Mouse (Mus musculus) left cerebral cortex, postnatal 25 days (tissue): Measurements from ENCODE around the gene Olfr556. TPM values are rescaled to one million over a fixed set of nuclear protein-coding genes. Genes with fewer than 3 reads are reported as not detected.
"Not testable (repeated sequence)": the region's sequence is repeated elsewhere in the genome, so short reads cannot be mapped to it uniquely, and the experiment has no call there.

Source experiments
- DNase-seq, 2 experiments: peaks; one replicate each; pipeline ENCODE4 v3.0.0; 2022; ENCODE audit warnings: low spot score in 2 of 2, mixed read lengths in 1 of 2
- intact Hi-C: fragments of 180-260 bp; cut with DNase I; formaldehyde crosslinking; loops from one replicate; pipeline ENCODE4 v1.15.1; 2025
- total RNA-seq, 2 experiments: library from RNA; stranded (reverse); gene quantifications; 2 replicates each; pipeline ENCODE4 v1.2.3; 2021

Olfr556 gene
- not detected for total RNA-seq

DNA sequence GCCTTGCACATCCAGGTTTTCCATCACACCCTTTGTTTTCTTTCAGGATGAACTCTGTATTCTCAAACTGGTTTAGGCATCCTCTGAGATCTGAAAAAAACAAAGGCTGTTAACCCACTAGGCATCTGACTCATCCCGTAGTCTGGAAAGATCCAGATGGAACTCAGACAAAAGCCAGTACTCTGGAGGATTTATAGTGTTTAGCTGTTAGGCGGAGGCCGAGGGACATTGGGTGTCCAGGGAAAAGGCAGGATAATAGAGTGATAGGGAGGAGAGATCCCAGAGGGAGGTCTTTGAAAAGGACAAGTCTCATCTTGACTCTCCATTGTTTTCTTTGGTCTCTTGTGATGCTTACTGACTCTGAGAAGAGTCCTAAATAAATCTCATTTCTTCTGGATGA, at the start of gene Olfr556:
Olfr556 (plus strand) TSS at position 301 of the 400 bp plus-strand sequence.
- DNase-seq: no peak
- intact Hi-C loops: loop anchor here (2.0 to 10.0 kb wide), 2 partner anchors 258 to 1210 kb away; no protein-coding TSS in a partner anchor

DNA sequence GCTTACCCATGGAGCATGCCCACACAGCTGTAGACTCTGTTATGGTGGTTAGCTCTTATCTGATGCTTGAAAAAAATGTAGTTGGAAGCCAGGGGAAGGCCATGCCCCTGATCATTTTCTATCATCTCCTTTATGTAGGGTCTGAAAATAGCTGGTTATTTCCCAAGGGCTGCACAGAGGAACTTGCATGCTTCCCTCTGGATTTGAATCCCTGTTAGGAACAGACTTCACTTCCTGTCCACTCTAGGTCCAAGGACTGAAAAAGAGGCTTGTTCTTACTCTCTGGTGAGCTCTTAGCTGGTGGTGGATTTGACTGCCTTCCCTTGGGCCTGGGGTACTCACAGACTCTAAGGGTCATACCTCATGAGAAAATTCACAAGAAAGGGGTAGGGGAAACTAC, 46.6 kb upstream of the Olfr556 start, which contains the start of gene Olfr553:
Olfr553 (minus strand) TSS at position 101 of the 400 bp plus-strand sequence.
- intact Hi-C loops: no loop called here
- DNase-seq: no peak

DNA sequence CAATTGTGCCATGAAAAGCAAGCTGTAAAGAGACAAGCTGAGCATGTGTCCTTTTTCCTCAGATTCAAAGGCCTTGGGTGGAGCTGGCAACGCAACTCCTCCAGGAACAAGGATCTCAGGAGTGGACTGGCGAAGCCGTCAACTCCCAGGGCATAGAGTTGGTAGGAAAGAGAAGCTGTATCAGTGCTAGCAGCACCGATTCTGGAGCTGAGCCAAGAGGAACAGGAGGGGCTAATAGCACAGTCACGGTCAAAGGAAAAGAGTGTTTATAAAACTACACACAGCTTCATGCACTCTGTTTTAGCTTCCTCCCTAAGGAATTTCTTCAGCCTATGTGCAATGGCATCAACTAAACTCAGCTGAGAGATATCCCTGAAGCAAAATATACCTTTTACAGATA, 45.1 kb upstream of the Olfr556 start:
- no peak for DNase-seq
- intact Hi-C loops: no loop called here

DNA sequence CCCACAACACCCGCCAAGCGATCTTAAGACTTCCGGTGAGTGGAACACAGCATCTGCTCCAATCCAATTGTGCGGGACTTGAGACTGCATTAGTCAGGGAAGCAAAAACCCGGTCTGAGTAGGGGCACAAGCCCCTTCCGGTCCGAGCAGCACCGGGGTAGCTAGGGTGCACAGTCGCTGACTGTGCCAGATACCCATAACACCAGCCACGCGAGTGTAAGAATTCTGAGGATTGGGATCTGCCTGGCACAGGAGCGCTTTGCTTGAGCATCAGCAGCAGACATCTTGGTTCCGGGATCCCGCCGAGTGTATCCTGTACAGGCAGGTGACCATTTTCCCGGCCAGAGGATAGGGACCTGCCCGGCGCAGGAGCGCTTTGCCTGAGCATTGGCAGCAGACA, 44.3 kb upstream of the Olfr556 start:
- DNase-seq, intact Hi-C loops: not testable (repeated sequence)

DNA sequence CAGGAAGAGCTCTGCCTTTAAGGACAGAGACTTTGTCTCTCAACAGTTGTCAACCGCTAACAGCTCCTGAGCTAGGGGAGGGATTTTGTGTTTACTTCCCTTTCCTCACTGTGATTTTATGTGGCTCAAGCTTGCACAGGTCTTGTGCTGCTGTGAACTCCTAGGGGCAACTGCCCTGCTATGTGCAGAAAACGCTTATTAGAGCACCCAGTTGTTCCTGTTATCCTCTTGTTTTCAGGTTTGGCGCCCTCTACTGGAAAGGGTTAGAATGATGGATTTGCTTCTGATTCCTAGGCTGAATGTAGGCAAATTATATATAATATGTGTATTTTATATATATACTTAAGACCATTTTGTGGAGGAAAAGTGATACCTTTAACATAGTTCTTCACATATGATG, 28.0 kb upstream of the Olfr556 start:
- intact Hi-C loops: loop anchor here (1.0 kb wide), 1 partner anchor 123 kb away; no protein-coding TSS in a partner anchor
- peak; percentile 20 to 21 for DNase-seq

DNA sequence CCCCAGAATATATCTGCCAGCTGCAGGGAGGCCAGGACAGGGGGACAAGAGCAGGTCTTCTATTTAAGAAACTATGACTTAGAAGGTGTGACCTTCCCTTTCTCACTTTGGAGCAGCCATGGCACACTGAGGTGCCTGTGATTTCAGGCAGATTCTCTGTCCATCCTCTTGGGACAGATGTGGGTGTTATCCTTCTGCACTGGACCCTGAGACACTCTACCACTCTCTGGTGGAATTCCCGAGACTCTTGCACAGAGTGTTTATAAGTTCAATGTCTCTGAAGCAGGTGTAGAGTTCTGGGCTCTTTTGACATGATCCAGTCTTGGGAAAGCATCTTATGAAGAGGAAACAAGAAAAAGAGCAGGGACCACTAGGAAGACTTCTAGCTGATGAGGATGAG, 26.6 kb upstream of the Olfr556 start, which contains the start of gene Olfr554:
Olfr554 (plus strand) TSS at position 301 of the 400 bp plus-strand sequence.
- intact Hi-C loops: no loop called here

DNA sequence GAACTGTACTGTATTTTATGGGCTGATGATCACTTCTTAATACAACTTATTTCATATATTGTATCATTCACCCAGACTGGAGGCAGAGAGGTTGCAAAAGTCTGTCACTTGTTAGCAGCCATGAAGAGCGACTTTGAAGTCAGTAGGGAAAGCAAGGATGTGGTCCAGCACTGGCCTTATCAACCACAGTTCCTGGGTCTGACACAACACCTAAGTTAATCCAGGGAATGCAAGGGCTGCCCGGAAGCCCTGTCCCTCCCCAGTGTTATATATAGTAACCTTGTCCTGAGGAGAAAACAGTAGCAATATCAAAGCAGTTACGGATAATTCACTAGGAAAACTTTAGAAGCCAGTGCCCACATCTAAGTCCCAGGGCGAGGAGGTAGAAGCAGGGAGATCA, 19.8 kb upstream of the Olfr556 start:
- intact Hi-C loops, DNase-seq: not testable (repeated sequence)

More for the DNA sequence above, 26.6 kb upstream of the Olfr556 start, which contains the start of gene Olfr554:
- DNase-seq: no peak

DNA sequence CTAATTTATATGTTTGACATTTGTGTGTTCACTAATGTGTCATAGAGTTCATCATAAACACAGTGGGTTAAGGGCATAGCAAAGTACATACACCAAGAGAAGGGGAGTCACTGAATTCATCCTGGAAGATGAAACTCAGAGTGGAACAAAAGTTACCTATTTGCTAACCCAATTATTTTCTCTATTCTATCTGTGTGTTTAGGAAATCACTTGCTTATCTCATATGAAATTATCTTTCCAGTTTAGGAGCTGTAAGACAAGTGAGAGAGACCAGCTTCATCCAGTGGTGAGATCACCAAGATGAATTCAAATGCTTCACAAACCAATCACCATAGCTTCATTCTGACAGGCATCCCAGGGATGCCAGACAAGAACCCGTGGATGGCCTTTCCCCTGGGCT, 6.2 kb upstream of the Olfr556 start, which contains the start of gene Olfr555:
Olfr555 (plus strand) TSS at position 301 of the 400 bp plus-strand sequence.
- intact Hi-C loops: no loop called here

DNA sequence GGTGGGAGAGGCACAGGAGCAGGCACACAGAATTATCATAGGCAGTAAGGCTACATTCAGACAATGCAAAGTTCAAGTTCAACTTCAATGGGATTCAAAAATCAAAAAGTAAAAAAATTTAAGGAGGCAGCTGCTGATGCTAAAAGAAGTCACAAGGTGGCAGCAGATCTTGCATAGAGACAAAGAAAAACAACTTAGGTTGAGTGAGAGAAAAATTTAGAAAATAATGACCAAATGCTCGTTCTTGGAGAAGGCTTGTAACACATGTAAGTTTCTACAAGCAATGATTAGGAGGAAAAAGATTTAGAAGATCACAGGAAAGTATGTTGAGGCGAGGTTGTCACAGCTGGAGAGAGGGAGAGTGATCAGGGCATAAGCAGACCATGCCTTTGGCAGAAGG, 679 bp downstream of the Olfr556 start:
- intact Hi-C loops: loop anchor here (2.0 to 10.0 kb wide), 2 partner anchors 257 to 1209 kb away; no protein-coding TSS in a partner anchor
- DNase-seq: peak in 1 of 2 experiments; percentile 31

More for the DNA sequence above, 6.2 kb upstream of the Olfr556 start, which contains the start of gene Olfr555:
- DNase-seq: no peak

DNA sequence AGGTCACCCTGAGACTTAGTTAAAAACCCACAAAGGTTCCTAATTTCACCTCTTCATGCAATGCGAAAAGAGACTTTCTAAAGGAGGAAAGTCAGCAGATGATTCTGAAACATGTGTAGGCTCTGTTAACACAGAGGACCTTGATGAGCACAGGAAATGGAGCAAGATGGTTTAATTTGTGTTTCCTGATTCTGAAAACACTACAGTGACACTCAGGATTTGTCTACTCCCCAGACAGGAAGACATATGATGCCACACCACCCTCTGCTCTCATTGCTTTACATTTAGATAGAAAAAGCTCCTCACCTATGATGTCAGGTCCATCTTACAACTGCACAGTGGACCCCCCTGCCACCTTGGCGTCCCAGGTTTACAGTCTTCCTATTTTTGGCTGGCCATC, 11.5 kb downstream of the Olfr556 start:
- no peak for DNase-seq
- intact Hi-C loops: no loop called here

DNA sequence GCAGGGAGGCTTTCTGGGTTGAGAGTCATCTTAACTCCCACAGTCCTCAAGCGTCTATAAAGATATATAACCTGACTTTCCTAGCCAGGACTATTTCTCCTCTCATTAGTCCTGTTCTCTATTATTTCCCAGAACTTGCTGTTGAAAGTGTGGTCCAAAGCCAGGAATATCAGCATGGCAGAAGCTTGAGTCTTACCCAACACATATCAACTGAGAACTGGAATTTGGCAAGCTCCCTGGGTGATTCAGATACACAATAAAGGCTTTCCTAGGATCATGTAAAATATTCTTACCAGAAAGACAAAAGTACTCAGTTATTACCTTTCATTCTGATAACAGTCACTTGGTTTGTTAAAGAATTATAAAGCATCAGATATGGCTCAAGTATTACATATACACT, 17.2 kb downstream of the Olfr556 start:
- DNase-seq: no peak
- intact Hi-C loops: no loop called here

DNA sequence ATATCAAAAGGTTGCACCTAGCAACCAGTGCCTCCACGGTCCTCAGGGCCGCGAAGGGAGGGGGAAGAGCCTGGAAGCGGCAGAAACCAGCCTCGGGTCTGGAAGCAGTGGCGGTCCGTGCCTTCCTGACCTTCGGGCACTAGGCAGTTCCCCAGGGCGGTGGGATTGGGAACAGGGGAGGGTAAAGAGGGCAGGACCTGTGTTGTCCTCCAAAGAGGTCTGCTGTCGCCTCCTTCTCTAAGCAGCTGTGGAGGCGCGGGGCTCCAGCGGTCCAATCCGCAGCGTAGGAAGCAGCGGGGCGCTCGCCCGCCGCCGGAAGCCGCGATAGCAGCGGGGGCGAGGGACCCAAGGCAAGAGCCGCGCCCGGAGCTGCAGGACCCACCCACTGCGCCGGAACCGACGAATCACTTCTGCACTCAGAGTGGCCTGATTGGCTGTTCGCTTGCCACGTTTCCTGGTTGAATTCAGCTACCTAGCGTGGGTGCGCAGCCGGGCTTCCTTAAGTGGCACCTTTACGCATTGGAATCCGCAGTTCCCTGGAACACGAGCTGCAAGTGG, 22.3 kb downstream of the Olfr556 start, which contains the start of gene Trim68:
Trim68 (minus strand) TSS at position 384 of the 558 bp plus-strand sequence.
- peak; percentile 88 to 97 for DNase-seq
- intact Hi-C loops: no loop called here

DNA sequence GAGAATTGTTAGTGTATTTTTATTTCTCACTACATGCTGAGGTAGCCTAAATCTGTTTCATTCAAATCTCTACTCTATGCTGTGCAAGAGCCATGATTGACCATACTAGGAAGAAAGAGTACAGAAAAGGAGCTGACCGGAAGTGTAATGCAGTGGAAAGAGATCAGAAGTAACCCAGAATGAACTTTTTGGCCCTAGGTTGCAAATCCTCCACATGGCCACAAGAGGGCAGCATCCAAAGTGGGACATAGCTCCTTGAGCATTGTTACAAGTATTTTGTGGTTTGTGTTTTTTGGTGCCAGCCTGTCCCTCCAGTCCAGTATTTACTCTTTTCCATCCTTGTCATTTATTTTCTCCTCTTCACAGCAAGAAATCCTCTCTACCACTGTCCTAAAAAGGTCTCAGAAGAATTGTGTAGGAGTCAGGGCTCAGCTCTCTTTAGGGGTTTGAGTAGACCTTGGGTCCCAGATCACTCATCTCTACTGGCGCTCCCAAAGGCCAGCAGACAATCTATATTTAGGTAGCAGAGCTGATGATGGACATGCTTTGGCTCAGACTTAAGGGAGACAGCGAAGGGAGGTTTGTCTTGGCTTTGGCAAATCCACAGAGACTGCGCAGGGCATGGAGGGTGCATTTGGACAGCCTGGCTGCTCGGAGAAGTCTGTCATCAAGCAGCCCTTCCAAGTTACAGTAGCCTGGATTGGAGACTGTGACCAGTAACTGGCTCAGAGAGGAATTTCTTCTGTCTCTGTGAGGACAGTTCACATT, 30.8 kb downstream of the Olfr556 start, which contains the start of gene Olfr557:
Olfr557 (plus strand) TSS at position 553 of the 768 bp plus-strand sequence.
- intact Hi-C loops: loop anchor here (2.0 kb wide), 1 partner anchor 221 kb away; the partner anchor contains the start of gene Olfr571
- peak; percentile 24 to 31 for DNase-seq

DNA sequence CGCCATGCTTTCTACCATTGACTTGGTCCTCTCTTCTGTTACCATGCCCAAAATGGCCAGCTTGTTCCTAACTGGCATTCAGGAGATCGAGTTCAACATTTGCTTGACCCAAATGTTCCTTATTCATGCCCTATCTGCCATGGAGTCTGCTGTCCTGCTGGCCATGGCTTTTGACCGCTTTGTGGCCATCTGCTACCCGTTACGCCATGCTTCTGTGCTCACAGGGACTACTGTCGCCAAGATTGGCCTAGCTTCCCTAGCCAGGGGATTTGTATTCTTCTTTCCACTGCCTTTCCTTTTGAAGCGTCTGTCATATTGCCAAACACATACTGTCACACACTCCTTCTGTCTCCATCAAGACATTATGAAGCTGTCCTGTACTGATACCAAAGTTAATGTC, 33.8 kb downstream of the Olfr556 start:
- intact Hi-C loops: no loop called here
- no peak for DNase-seq

DNA sequence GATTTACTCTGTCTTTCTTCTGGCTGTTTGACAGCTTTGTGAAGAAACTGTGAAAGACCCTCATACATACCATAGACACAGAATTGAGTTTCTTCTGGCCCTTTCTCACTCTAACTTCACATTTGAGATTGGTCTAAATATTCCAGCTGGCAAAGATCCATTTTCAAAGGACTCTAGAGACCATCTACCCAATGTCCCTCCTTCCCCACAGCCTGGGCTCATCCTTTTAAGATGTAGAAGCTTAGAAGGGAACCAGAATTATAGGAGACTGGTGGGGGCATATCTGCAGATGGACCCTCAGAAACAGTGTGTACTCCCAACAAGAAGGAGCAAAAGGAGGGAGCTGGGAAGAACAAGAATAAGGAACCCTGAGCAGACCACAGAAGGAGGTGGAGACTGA, 37.2 kb downstream of the Olfr556 start, which contains the start of gene Olfr558:
Olfr558 (plus strand) TSS at position 301 of the 400 bp plus-strand sequence.
- intact Hi-C loops: no loop called here
- DNase-seq: no peak

DNA sequence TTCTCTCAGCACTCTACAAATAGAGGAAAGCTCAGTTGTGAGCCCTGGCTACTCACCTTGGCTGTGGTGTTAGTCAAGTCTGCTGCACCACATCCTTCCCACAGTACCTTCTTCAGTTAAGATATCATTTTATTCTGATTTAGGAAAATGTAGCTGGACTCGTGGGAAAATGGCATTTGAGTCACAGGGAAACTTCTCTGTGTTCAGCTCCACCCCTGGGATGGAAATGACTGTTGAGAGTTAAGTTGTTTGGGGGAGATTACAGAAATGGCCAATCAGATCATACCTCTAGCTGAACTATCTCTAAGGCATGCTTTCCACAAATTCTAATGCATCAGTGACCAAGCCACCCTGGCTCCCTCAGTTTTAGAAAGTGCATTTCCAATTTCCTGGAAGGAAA, 54.3 kb downstream of the Olfr556 start, which contains the start of gene Olfr33:
Olfr33 (minus strand) TSS at position 101 of the 400 bp plus-strand sequence.
- intact Hi-C loops: no loop called here
- no peak for DNase-seq
